ENCODE assay signal across 8 mouse cellular contexts in the genomic region with DNA sequence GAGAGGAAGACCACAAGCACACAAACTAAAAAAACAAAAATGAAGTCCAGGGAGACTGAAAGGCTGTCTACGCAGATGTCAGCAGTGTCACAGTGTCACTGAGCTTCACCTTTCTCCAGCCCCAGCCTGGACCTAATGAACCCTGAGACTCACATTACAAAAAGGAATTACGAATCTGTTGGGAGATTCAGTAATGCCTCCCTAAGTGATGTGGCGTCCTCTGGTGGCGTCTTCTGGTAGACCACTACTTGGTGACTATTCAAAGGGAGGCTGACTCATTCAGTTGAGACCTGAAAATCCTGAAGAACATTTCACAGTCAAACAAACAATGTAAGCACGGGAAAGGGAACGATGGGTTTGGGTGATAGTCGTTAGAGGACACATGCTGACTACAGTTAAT. TPM values are rescaled to one million over a fixed set of nuclear protein-coding genes. Genes with fewer than 3 reads are reported as not detected.
DNase-seq lines count a peak whose midpoint lies in the region; ATAC-seq and TF ChIP-seq lines count a peak whose summit lies in the region.

No protein-coding gene starts in this region.

- no peak overlapping the region for H3K27ac ChIP-seq in liver, embryonic 12.5 days
- H3K27ac ChIP-seq in embryonic fibroblast, embryonic 13.5 days (ENCODE audit: insufficient read depth, low read length), result no peak overlapping the region
- no peak overlapping the region for H3K27ac ChIP-seq in limb, embryonic 14.5 days (replicated peaks; ENCODE audit: low read depth, low read length)

- 12% methylated on average over 7 of the region's 7 CpGs for WGBS in liver, embryonic 12.5 days (ENCODE audit: insufficient replicate concordance)
- 12% methylated on average over 7 of the region's 7 CpGs for WGBS in limb, embryonic 14.5 days

- no peak for TF ChIP-seq POLR2A in embryonic fibroblast, embryonic 13.5 days (IDR thresholded peaks at IDR 0.05; ENCODE audit: low read depth, low read length)
- no peak for TF ChIP-seq POLR2A in limb, embryonic 14.5 days (IDR thresholded peaks at IDR 0.05; ENCODE audit: borderline replicate concordance, extremely low read depth, insufficient read depth, insufficient read length)

- TF ChIP-seq CTCF in embryonic fibroblast, embryonic 13.5 days (IDR thresholded peaks at IDR 0.05; ENCODE audit: borderline replicate concordance, insufficient read depth, low read length), result peak; percentile 64; the same call in 1 of the 2 replicates

- no peaks in the 10 kb centered on the region for H3K9me3 ChIP-seq in liver, embryonic 12.5 days (replicated peaks)
- H3K9me3 ChIP-seq in limb, embryonic 14.5 days (ENCODE audit: control insufficient read depth, low read length), result no peaks in the 10 kb centered on the region

- ATAC-seq in liver, embryonic 12.5 days, result no peak
- 0 out of 2 replicates have a peak, but pooled peaks have one; percentile 19 for ATAC-seq in limb, embryonic 14.5 days (ENCODE audit: low FRiP score, low read depth)

- no peak overlapping the region for H3K4me2 ChIP-seq in liver, embryonic 12.5 days
- H3K4me2 ChIP-seq in limb, embryonic 14.5 days (replicated peaks; ENCODE audit: low read depth, low read length, severe bottlenecking), result no peak overlapping the region

- H3K4me1 ChIP-seq in liver, embryonic 12.5 days, result no peaks in the 10 kb centered on the region
- no peaks in the 10 kb centered on the region for H3K4me1 ChIP-seq in embryonic fibroblast, embryonic 13.5 days (ENCODE audit: control insufficient read depth, insufficient read depth, low read length)
- H3K4me1 ChIP-seq in limb, embryonic 14.5 days (ENCODE audit: control insufficient read depth, insufficient read depth, low read length), result peaks cover 5% of the 10 kb centered on the region; the same call in 1 of the 2 replicates

- peaks cover 53% of the 10 kb centered on the region for H3K27me3 ChIP-seq in liver, embryonic 12.5 days (replicated peaks)
- H3K27me3 ChIP-seq in limb, embryonic 14.5 days (ENCODE audit: control insufficient read depth, insufficient read depth, low read length), result peaks cover 37% of the 10 kb centered on the region

- H3K9ac ChIP-seq in liver, embryonic 12.5 days, result no peak overlapping the region
- H3K9ac ChIP-seq in limb, embryonic 14.5 days (ENCODE audit: low read depth, low read length, severe bottlenecking), result no peak overlapping the region

- no peak overlapping the region for H3K4me3 ChIP-seq in liver, embryonic 12.5 days
- no peak overlapping the region for H3K4me3 ChIP-seq in embryonic fibroblast, embryonic 13.5 days (ENCODE audit: insufficient read depth, low read length)
- H3K4me3 ChIP-seq in limb, embryonic 14.5 days (replicated peaks; ENCODE audit: low read length), result no peak overlapping the region

- H3K36me3 ChIP-seq in liver, embryonic 12.5 days, result no peaks in the 10 kb centered on the region
- H3K36me3 ChIP-seq in limb, embryonic 14.5 days (ENCODE audit: control insufficient read depth, insufficient read depth, low read length), result no peaks in the 10 kb centered on the region

- peak; percentile 51 for DNase-seq in liver
- peak; percentile 91 for DNase-seq in adrenal gland, postnatal 10 days
- peak; percentile 89 for DNase-seq in kidney, postnatal 10 days
- DNase-seq in limb, embryonic 14.5 days (ENCODE audit: low spot score), result peak; percentile 87
- peak; percentile 91 for DNase-seq in right cerebral cortex, postnatal 14 days
- DNase-seq in natural killer cell, adult 2 months (ENCODE audit: low spot score in 2 of 2), result no peak

RNA-seq across cellular contexts. Expression of gene Kcnma1, which starts 6.0 kb away (rescaled TPM):
- polyA plus RNA-seq in liver, embryonic 12.5 days (2016; fragmentation: Nextera tagmentation; extraction: Ambion mirVana), result not detected in 2 replicates
- 10 to 100 TPM; 27.2 to 48.2 TPM for total RNA-seq in adrenal gland, postnatal 10 days (2021)
- 2.4 and 5.9 TPM in 2 replicates for polyA plus RNA-seq in embryonic fibroblast, embryonic 13.5 days (2011; ENCODE audit: insufficient read length, low read depth, missing spikeins)
- polyA plus RNA-seq in limb, embryonic 14.5 days (2012; rRNA removed), result 5.4 and 6.5 TPM in 2 replicates
- 5.5 and 8.5 TPM in 2 replicates for polyA plus RNA-seq in limb, embryonic 14.5 days (2014; fragmentation: Nextera tagmentation; extraction: Ambion mirVana)

Comparison
In these comparisons a context has a peak if more than half of its experiments do, and no peak if none do; other contexts are left out.
1. DNase-seq: peak in liver (single experiment), adrenal gland, postnatal 10 days (single experiment), kidney, postnatal 10 days (single experiment), limb, embryonic 14.5 days (single experiment) and right cerebral cortex, postnatal 14 days (single experiment); none in natural killer cell, adult 2 months (0 of 2).